Mouse (Mus musculus) stomach, embryonic 16.5 days (tissue): ENCODE data around the gene Hoxa4. TPM values are rescaled to one million over a fixed set of nuclear protein-coding genes. Genes with fewer than 3 reads are reported as not detected.

Experiments
- ATAC-seq: fragments of 200-750 bp; cut with Nextera tagmentation; 2 replicates; pipeline ENCODE4 v1.8.0; 2017; ENCODE audit warnings: moderate number of reproducible peaks, moderate TSS enrichment; ENCODE audit not compliant: insufficient read depth, low FRiP score
- H3K27ac ChIP-seq: fragments of 300-500 bp; sonication (generic); 2 replicates; pipeline ENCODE4 v1.5.1; 2014; ENCODE audit warnings: low read length
- H3K27me3 ChIP-seq: fragments of 300-500 bp; sonication (generic); 2 replicates; pipeline ENCODE4 v1.6.1; 2014; ENCODE audit warnings: low read length, control low read depth, mixed read lengths; ENCODE audit not compliant: control insufficient read depth, insufficient read depth
- H3K36me3 ChIP-seq: fragments of 300-500 bp; sonication (generic); 2 replicates; pipeline ENCODE4 v1.6.1; 2014; ENCODE audit warnings: low read length; ENCODE audit not compliant: control insufficient read depth, insufficient read depth
- H3K4me1 ChIP-seq: fragments of 300-500 bp; sonication (generic); 2 replicates; pipeline ENCODE4 v1.6.1; 2014; ENCODE audit warnings: low read length, control low read depth, mixed read lengths; ENCODE audit not compliant: control insufficient read depth, insufficient read depth
- H3K4me2 ChIP-seq: fragments of 300-500 bp; sonication (generic); 2 replicates; pipeline ENCODE4 v1.6.1; 2014; ENCODE audit warnings: low read depth, low read length, mixed read lengths
- H3K4me3 ChIP-seq: fragments of 300-500 bp; sonication (generic); replicated peaks from 2 replicates; pipeline ENCODE4 v1.5.1; 2014; ENCODE audit warnings: mild to moderate bottlenecking, low read length
- H3K9ac ChIP-seq: fragments of 300-500 bp; sonication (generic); 2 replicates; pipeline ENCODE4 v1.6.1; 2014; ENCODE audit warnings: low read length
- H3K9me3 ChIP-seq: fragments of 300-500 bp; sonication (generic); replicated peaks from 2 replicates; pipeline ENCODE4 v1.6.1; 2016; ENCODE audit warnings: low read length, control low read depth; ENCODE audit not compliant: control insufficient read depth
- WGBS: fragments of 180-500 bp; shearing (Covaris S2); extraction: QIAGEN DNeasy Blood & Tissue Kit; methylation state at CpG from one replicate; pipeline ENCODE4 v1.1.7; 2014; 5-methylcytosine and 5-hydroxymethylcytosine counted together
- polyA plus RNA-seq: library from polyadenylated mRNA; unstranded; fragments of >200 nt; fragmentation: Nextera tagmentation; extraction: Ambion mirVana; gene quantifications from 2 replicates; pipeline ENCODE4 v1.2.1, GENCODE M21; 2015

Hoxa4 gene
- 2.5 and 2.8 TPM in 2 replicates for polyA plus RNA-seq

DNA sequence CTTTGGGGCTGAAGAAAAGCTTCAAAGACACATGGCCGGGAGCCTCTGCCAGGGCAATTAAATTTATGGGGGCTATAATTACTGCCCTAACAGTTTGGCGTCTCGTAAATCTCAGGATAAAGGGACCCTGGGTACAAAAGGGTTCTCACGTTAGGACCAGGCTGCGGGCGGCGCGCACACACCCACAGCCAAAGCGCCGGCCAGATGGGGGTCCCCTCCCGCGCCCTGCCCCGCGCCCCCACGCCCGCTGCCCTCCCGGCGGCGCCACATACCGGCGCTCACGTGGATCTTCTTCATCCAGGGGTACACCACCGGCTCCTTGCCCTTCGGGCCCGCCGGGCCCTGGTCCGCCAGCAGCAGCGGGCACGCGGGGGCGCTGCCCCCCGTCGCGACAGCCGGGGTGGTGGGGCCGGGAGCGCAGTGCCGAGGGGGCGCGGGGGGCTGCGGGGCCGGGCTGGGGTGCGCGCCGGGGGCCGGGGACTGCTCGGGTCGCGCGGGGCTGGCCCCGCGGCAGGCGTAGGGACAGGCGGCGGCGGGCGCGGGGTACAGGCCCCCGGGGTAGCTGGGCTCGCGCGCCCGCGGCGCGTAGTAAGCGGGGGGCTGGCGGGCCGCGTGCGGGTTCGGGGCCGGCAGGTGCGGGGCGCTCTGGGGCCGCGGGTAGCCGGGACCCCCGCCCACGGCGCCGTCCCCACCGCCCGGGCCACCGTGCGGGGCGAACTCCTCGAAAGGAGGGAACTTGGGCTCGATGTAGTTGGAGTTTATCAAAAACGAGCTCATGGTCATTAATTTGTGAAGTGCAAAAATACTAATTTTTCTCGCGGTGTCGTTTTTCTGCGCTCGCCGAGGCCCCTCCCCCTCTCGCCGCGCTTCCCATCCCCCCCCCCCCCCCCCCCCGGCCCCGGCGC is at the start of gene Hoxa4:
Gene Hoxa4, minus strand, starts transcription at position 848 of the 905 bp plus-strand sequence.
- 1% methylated on average over 81 of the region's 102 CpGs for WGBS
- Histone ChIP-seq H3K27ac (peak within 1 kb of the TSS; percentile 96), H3K9ac (peak within 1 kb of the TSS; percentile 95), H3K27me3 (0 out of 2 replicates have a peak, but pooled peaks cover 5% of the 10 kb centered on the region), H3K9me3 (no peaks in the 10 kb centered on the region), H3K4me2 (peak within 1 kb of the TSS; percentile 94), H3K36me3 (no peaks in the 10 kb centered on the region), H3K4me1 (peaks cover 37% of the 10 kb centered on the region), H3K4me3 (peak within 1 kb of the TSS; percentile 71)
- ATAC-seq = peak; percentile 6; the same call in 1 of the 2 replicates

DNA sequence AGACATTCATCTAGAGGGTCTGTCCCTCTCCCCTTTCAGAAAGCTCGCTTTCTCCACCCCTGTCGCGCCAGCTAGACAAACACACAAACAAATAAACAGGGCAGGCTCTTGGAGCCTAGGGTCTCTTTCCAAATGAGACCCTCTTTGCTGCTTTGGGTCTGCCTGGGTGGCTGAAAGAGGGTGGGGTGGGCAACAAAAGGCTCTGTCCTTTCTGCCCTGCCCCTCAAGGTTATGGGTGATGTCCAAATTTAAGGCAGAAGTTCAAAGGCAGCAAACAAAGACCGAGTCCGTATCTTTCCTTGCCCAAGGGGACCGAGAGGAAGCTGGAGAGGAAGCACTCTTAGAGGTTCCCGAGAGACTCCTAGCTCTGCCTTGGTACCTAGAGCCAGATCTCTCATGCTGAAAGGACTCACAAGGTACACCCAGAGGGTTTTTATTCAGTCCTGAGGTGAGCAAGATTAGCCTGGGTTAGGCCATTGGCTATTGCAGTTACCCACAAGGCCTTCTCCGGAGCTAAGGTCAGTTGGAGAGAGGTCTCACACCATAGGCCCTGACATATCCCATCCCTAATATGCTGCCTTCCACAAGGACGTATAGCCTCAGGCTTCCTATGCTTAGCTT is 49.6 kb upstream of the Hoxa4 start:
- Histone ChIP-seq H3K27ac (no peak overlapping the region), H3K9me3 (no peaks in the 10 kb centered on the region), H3K27me3 (peaks cover 94% of the 10 kb centered on the region), H3K4me3 (no peak overlapping the region), H3K9ac (no peak overlapping the region), H3K4me2 (no peak overlapping the region), H3K4me1 (peaks cover 8% of the 10 kb centered on the region), H3K36me3 (no peaks in the 10 kb centered on the region)
- WGBS = 3% methylated on average over 9 of the region's 9 CpGs
- no peak for ATAC-seq

DNA sequence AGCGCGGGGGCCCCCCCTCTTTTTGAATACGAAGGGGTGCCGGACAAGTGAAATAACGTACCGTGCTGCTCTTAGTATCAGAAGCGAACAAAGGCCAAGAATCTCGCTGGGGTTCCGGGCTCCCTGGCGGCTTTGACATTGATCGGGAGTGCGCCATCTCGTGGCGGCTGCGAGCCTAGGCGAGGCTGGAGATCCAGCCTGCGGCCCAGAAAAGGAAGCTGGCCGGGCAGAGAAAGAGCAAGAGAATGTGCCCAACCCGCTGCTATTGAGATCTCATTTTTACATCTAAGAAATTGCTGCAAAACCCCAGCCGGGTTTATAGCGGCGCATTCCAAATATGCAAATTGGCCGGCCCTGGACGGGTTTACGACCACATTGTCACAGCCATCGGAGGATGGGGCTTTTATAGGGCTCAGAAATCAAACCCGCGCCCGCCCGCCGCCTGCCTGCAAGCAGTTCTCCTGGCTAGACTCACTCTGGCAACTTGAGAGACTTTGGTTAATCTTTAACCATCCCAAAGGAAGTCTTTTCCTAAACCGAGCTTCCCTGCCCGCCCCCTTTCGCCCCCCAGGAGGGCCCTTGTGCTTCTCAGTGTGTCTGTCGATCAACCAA is 48.9 kb upstream of the Hoxa4 start, which contains the start of gene Hoxa10:
Gene Hoxa10, minus strand, starts transcription at position 466 of the 612 bp plus-strand sequence.
- peaks cover 8% of the 10 kb centered on the region for H3K4me1 ChIP-seq
- H3K27me3 ChIP-seq = peaks cover 94% of the 10 kb centered on the region
- no peak within 1 kb of the TSS for H3K9ac ChIP-seq
- no peak within 1 kb of the TSS for H3K27ac ChIP-seq
- H3K4me2 ChIP-seq = peak within 1 kb of the TSS; percentile 30
- H3K9me3 ChIP-seq = no peaks in the 10 kb centered on the region
- peak; percentile 53 for ATAC-seq
- no peaks in the 10 kb centered on the region for H3K36me3 ChIP-seq
- peak within 1 kb of the TSS; percentile 19 for H3K4me3 ChIP-seq
- under 1% methylated on average over 35 of the region's 35 CpGs for WGBS

DNA sequence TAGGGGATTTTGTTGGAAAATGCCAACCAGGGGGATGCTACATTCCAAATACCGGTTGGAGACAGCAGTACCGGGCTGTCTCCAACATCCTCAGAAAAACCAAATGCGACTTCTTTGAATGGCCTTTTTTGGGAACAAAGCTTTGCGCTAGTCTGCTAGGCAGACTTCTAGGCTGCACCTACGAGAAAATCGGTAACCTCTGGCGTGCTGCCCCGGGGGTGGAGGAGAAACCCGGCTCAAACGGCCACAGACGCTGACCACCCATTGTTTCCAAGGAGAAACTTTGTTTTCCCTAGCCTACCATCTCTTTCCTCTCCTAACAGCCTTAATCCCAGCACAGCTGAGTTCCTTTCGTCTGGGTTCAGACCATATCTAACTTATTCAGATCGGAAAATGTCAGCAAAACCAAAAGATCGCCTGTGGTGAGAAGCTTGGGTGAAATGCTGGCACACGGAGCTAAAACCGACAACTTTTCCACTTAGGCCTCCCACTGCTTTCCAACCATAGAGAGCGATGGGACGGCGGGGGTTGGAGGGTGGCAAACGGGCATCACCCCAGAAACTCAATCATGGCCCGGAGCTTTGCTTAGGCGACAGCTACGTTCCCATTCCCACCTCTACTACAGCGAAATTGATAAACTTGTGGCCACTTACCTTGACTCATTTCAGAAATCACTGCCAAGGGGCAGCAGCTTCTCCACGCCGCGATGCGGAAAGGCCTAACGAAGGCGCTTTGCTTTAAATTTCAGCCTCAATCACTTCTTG is 48.3 kb upstream of the Hoxa4 start:
- Histone ChIP-seq H3K27ac (no peak overlapping the region), H3K4me3 (peak overlapping the region; percentile 19), H3K4me2 (peak overlapping the region; percentile 30), H3K27me3 (peaks cover 94% of the 10 kb centered on the region), H3K4me1 (peaks cover 4% of the 10 kb centered on the region; the same call in 1 of the 2 replicates), H3K9me3 (no peaks in the 10 kb centered on the region), H3K9ac (no peak overlapping the region), H3K36me3 (no peaks in the 10 kb centered on the region)
- ATAC-seq = no peak
- 2% methylated on average over 30 of the region's 30 CpGs for WGBS

DNA sequence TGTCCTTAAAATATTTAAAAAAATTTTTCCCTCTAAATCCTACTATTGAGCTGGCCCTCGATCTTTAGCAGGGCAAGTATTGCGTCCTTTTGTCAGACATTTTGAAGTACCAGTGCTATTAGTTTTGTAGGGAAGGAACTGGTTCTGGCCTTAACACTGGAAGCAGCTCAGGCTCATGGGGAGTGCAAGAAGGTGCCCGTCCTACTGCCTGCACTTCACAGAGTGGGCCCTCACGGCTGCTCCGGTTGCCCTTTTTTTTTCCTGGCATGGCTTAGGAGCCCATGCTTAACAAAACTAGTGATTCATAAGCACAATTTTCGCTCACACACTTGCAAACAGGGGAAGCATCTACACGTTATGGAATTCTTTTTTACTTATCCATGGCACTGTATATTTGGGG is 47.4 kb upstream of the Hoxa4 start:
- Histone ChIP-seq H3K9me3 (no peaks in the 10 kb centered on the region), H3K4me2 (no peak overlapping the region), H3K27ac (no peak overlapping the region), H3K9ac (no peak overlapping the region), H3K27me3 (peaks cover 93% of the 10 kb centered on the region), H3K4me1 (peaks cover 6% of the 10 kb centered on the region; the same call in 1 of the 2 replicates), H3K36me3 (no peaks in the 10 kb centered on the region), H3K4me3 (no peak overlapping the region)
- WGBS = 3% methylated on average over 7 of the region's 7 CpGs
- ATAC-seq = no peak

DNA sequence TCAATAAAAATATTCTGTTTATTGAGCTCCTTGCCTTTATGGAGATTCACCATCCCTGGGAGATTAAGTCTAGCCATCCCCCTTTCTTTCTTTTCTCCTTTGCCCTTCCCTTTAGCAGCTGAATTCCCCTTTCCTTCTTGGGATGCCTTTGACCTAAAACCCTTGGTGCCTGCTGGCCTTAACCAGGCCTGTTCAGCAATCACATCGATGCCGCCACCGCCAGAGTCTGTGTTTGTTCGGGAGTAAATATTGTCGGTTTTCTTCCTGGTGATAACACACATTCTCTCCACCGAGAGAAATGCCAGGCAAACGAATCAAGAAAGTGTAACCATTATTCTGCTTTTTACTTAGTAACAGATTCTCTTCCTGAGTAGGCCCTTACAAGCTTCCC is 46.6 kb upstream of the Hoxa4 start:
- no peak for ATAC-seq
- H3K4me2 ChIP-seq = no peak overlapping the region
- no peak overlapping the region for H3K9ac ChIP-seq
- H3K9me3 ChIP-seq = no peaks in the 10 kb centered on the region
- peaks cover 92% of the 10 kb centered on the region for H3K27me3 ChIP-seq
- H3K4me3 ChIP-seq = no peak overlapping the region
- H3K27ac ChIP-seq = no peak overlapping the region
- peaks cover 8% of the 10 kb centered on the region; the same call in 1 of the 2 replicates for H3K4me1 ChIP-seq
- H3K36me3 ChIP-seq = no peaks in the 10 kb centered on the region
- 3% methylated on average over 7 of the region's 7 CpGs for WGBS

DNA sequence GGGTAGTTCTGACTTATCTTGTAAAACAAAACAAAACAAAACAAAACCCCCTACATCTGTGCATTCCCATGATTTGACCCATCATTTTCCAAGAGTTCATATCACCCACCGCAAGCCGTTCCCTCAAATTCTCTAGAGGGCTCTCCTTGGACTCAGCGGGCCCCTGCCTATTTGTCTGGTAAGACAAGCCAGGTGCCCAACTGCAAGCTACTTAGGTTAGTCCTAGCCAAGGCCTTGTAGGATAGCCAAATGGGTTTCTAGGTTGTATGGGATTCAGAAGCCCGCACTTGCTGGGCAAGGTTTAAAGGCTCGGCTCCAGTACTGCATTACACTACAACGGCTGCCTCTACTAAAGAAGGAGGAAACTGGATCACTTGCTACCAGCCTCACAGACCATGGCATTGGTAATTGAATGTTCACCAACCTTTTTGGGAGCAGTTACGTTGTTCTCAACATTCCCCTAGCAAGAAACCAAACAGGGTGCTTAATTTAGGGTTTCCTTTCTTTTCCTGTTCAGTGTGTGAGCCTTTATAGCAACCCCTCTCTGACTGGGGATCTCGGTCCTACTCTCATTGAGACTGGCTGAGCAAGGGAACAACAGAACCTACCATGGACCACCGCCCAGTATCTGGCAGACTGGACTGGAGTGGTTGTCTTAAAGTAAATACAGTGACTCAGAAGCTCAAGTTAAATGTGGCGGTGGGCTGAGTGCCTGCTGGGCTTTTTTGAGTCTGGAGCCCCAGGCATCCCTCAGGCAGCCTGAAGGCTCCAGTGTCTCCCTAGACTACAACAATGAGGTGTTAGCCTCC is 46.0 kb upstream of the Hoxa4 start:
- Histone ChIP-seq H3K4me2 (no peak overlapping the region), H3K4me3 (no peak overlapping the region), H3K27me3 (peaks cover 92% of the 10 kb centered on the region), H3K9me3 (no peaks in the 10 kb centered on the region), H3K4me1 (peaks cover 8% of the 10 kb centered on the region; the same call in 1 of the 2 replicates), H3K27ac (no peak overlapping the region), H3K36me3 (no peaks in the 10 kb centered on the region), H3K9ac (no peak overlapping the region)
- ATAC-seq = no peak
- WGBS = 10% methylated on average over 10 of the region's 10 CpGs

DNA sequence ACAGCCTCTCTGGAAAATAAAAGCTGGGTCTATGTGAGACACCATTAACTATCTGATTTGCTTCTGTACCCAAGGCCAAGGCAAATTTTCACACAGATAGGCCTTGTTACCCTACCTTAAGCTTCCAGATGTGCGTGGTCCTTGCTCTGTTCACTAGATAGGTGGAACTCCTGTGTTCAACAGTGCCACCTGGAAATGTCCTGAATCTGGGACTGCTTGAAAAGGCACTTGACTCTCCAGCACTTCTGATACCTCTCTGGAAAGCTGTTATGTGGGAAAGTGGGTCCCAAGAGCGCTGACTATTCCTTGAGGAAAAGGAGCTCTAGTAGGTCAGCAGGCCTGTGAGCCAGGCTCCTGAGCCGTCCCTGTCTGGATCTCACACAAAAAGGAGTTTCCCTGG is 45.3 kb upstream of the Hoxa4 start:
- Histone ChIP-seq H3K27ac (no peak overlapping the region), H3K4me3 (no peak overlapping the region), H3K4me2 (no peak overlapping the region), H3K36me3 (no peaks in the 10 kb centered on the region), H3K4me1 (peaks cover 8% of the 10 kb centered on the region; the same call in 1 of the 2 replicates), H3K9me3 (no peaks in the 10 kb centered on the region), H3K27me3 (peaks cover 91% of the 10 kb centered on the region), H3K9ac (no peak overlapping the region)
- ATAC-seq = no peak
- WGBS = 18% methylated on average over 3 of the region's 3 CpGs
